Mouse (Mus musculus): ENCODE data around the gene Disp1. TPM values are rescaled to one million over a fixed set of nuclear protein-coding genes. Genes with fewer than 3 reads are reported as not detected.

Gene Disp1
- polyA plus RNA-seq, 1 experiment from 2014 or later: 10.1 TPM

- H3K36me3 ChIP-seq (ENCODE audit: inconsistent target): no peaks in the 10 kb centered on the region
- H3K4me3 ChIP-seq (ENCODE audit: inconsistent target): no peak overlapping the region
- H3K79me2 ChIP-seq (ENCODE audit: inconsistent target): no peaks in the 10 kb centered on the region
- WGBS (ENCODE audit: missing documents): 96% methylated on average over 20 of the region's 20 CpGs
- no peak overlapping the region for H3K27ac ChIP-seq
Observed at GRCm38 (mm10) chr1:183188115-183189013, 33.0 kb downstream of the Disp1 start.

GRCm38 (mm10) chr1:183185560-183185959 is 35.8 kb downstream of the Disp1 start:
- 91% methylated on average over 6 of the region's 6 CpGs for WGBS (ENCODE audit: missing documents)
- H3K27ac ChIP-seq: no peak overlapping the region
- no peaks in the 10 kb centered on the region for H3K36me3 ChIP-seq (ENCODE audit: inconsistent target)
- H3K4me3 ChIP-seq (ENCODE audit: inconsistent target): no peak overlapping the region
- no peaks in the 10 kb centered on the region for H3K79me2 ChIP-seq (ENCODE audit: inconsistent target)

GRCm38 (mm10) chr1:183184681-183185080 is 36.6 kb downstream of the Disp1 start:
- Histone ChIP-seq H3K27ac (no peak overlapping the region), H3K79me2 (ENCODE audit: inconsistent target) (no peaks in the 10 kb centered on the region), H3K4me3 (ENCODE audit: inconsistent target) (no peak overlapping the region), H3K36me3 (ENCODE audit: inconsistent target) (no peaks in the 10 kb centered on the region)
- WGBS (ENCODE audit: missing documents): 92% methylated on average over 5 of the region's 5 CpGs

GRCm38 (mm10) chr1:183183565-183183964 is 37.8 kb downstream of the Disp1 start:
- Histone ChIP-seq H3K27ac (no peak overlapping the region), H3K4me3 (ENCODE audit: inconsistent target) (no peak overlapping the region), H3K36me3 (ENCODE audit: inconsistent target) (no peaks in the 10 kb centered on the region), H3K79me2 (ENCODE audit: inconsistent target) (no peaks in the 10 kb centered on the region)
- WGBS (ENCODE audit: missing documents): 100% methylated on average over 5 of the region's 5 CpGs

GRCm38 (mm10) chr1:183182641-183183414 is 38.5 kb downstream of the Disp1 start:
- Histone ChIP-seq H3K27ac (no peak overlapping the region), H3K36me3 (ENCODE audit: inconsistent target) (no peaks in the 10 kb centered on the region), H3K4me3 (ENCODE audit: inconsistent target) (no peak overlapping the region), H3K79me2 (ENCODE audit: inconsistent target) (no peaks in the 10 kb centered on the region)
- WGBS (ENCODE audit: missing documents): 97% methylated on average over 12 of the region's 12 CpGs

- H3K4me3 ChIP-seq (ENCODE audit: inconsistent target): no peak overlapping the region
- no peaks in the 10 kb centered on the region for H3K36me3 ChIP-seq (ENCODE audit: inconsistent target)
- H3K79me2 ChIP-seq (ENCODE audit: inconsistent target): no peaks in the 10 kb centered on the region
- no peak overlapping the region for H3K27ac ChIP-seq
- WGBS (ENCODE audit: missing documents): 73% methylated on average over 2 of the region's 2 CpGs
Observed at GRCm38 (mm10) chr1:183181030-183181395, 40.3 kb downstream of the Disp1 start.

- no peaks in the 10 kb centered on the region for H3K79me2 ChIP-seq (ENCODE audit: inconsistent target)
- H3K36me3 ChIP-seq (ENCODE audit: inconsistent target): no peaks in the 10 kb centered on the region
- no peak overlapping the region for H3K27ac ChIP-seq
- no peak overlapping the region for H3K4me3 ChIP-seq (ENCODE audit: inconsistent target)
- 100% methylated on average over 1 of the region's 2 CpGs for WGBS (ENCODE audit: missing documents)
Observed at GRCm38 (mm10) chr1:183180301-183181029, 40.9 kb downstream of the Disp1 start.

GRCm38 (mm10) chr1:183179316-183179715 is 42.0 kb downstream of the Disp1 start:
- no peak overlapping the region for H3K4me3 ChIP-seq (ENCODE audit: inconsistent target)
- H3K79me2 ChIP-seq (ENCODE audit: inconsistent target): no peaks in the 10 kb centered on the region
- WGBS (ENCODE audit: missing documents): 95% methylated on average over 5 of the region's 5 CpGs
- H3K36me3 ChIP-seq (ENCODE audit: inconsistent target): no peaks in the 10 kb centered on the region
- no peak overlapping the region for H3K27ac ChIP-seq

GRCm38 (mm10) chr1:183175236-183175635 is 46.1 kb downstream of the Disp1 start:
- no peak overlapping the region for H3K27ac ChIP-seq
- no peaks in the 10 kb centered on the region for H3K79me2 ChIP-seq (ENCODE audit: inconsistent target)
- H3K36me3 ChIP-seq (ENCODE audit: inconsistent target): no peaks in the 10 kb centered on the region
- no peak overlapping the region for H3K4me3 ChIP-seq (ENCODE audit: inconsistent target)
- WGBS (ENCODE audit: missing documents): 61% methylated on average over 8 of the region's 8 CpGs

- Histone ChIP-seq H3K27ac (no peak overlapping the region), H3K4me3 (ENCODE audit: inconsistent target) (no peak overlapping the region), H3K36me3 (ENCODE audit: inconsistent target) (no peaks in the 10 kb centered on the region), H3K79me2 (ENCODE audit: inconsistent target) (no peaks in the 10 kb centered on the region)
- WGBS (ENCODE audit: missing documents): 46% methylated on average over 5 of the region's 5 CpGs
Observed at GRCm38 (mm10) chr1:183171095-183171494, 50.2 kb downstream of the Disp1 start.

GRCm38 (mm10) chr1:183168465-183168864 is 52.9 kb downstream of the Disp1 start:
- Histone ChIP-seq H3K4me3 (ENCODE audit: inconsistent target) (no peak overlapping the region), H3K79me2 (ENCODE audit: inconsistent target) (no peaks in the 10 kb centered on the region), H3K27ac (no peak overlapping the region), H3K36me3 (ENCODE audit: inconsistent target) (no peaks in the 10 kb centered on the region)
- 84% methylated on average over 6 of the region's 6 CpGs for WGBS (ENCODE audit: missing documents)

- WGBS (ENCODE audit: missing documents): 32% methylated on average over 12 of the region's 12 CpGs
- Histone ChIP-seq H3K4me3 (ENCODE audit: inconsistent target) (no peak overlapping the region), H3K79me2 (ENCODE audit: inconsistent target) (no peaks in the 10 kb centered on the region), H3K27ac (no peak overlapping the region), H3K36me3 (ENCODE audit: inconsistent target) (no peaks in the 10 kb centered on the region)
Observed at GRCm38 (mm10) chr1:183167776-183168175, 53.5 kb downstream of the Disp1 start.

- WGBS (ENCODE audit: missing documents): 98% methylated on average over 5 of the region's 5 CpGs
- Histone ChIP-seq H3K79me2 (ENCODE audit: inconsistent target) (no peaks in the 10 kb centered on the region), H3K4me3 (ENCODE audit: inconsistent target) (no peak overlapping the region), H3K27ac (no peak overlapping the region), H3K36me3 (ENCODE audit: inconsistent target) (no peaks in the 10 kb centered on the region)
Observed at GRCm38 (mm10) chr1:183166700-183167099, 54.6 kb downstream of the Disp1 start.

- Histone ChIP-seq H3K79me2 (ENCODE audit: inconsistent target) (no peaks in the 10 kb centered on the region), H3K27ac (no peak overlapping the region), H3K36me3 (ENCODE audit: inconsistent target) (no peaks in the 10 kb centered on the region), H3K4me3 (ENCODE audit: inconsistent target) (no peak overlapping the region)
- 96% methylated on average over 6 of the region's 8 CpGs for WGBS (ENCODE audit: missing documents)
Observed at GRCm38 (mm10) chr1:183164648-183165071, 56.7 kb downstream of the Disp1 start.

Measured in macrophage (primary cell).